Mouse (Mus musculus) CH12.LX (cell line): Measurements from ENCODE around the gene Ovca2. TPM values are rescaled to one million over a fixed set of nuclear protein-coding genes. Genes with fewer than 3 reads are reported as not detected.

ENCODE experiments used
- DNase-seq: peaks from one replicate; pipeline ENCODE4 v3.0.0-alpha.2; 2013; ENCODE audit errors: extremely low read depth
- H3K27ac ChIP-seq: 2 replicates; pipeline ENCODE4 v1.5.1; 2012; ENCODE audit warnings: low read depth, mild to moderate bottlenecking, control low read depth, moderate library complexity; ENCODE audit not compliant: insufficient read depth
- H3K27me3 ChIP-seq: replicated peaks from 2 replicates; pipeline ENCODE3; 2012; ENCODE audit warnings: inconsistent platforms
- H3K36me3 ChIP-seq, 2 experiments: replicated peaks in 1 of 2; 2 replicates each; pipeline versions ENCODE3 to v1.6.1; 2012; ENCODE audit warnings: inconsistent platforms in 1 of 2, low read length in 1 of 2, mild to moderate bottlenecking in 1 of 2, mixed read lengths in 1 of 2, moderate library complexity in 1 of 2; ENCODE audit not compliant: control insufficient read depth in 1 of 2, insufficient read depth in 1 of 2
- H3K4me1 ChIP-seq, 2 experiments: 2 replicates each; pipeline ENCODE4 v1.6.1; 2012; ENCODE audit warnings: inconsistent platforms in 1 of 2, moderate library complexity in 1 of 2; ENCODE audit not compliant: insufficient read depth in 2 of 2, control insufficient read depth in 1 of 2
- H3K4me2 ChIP-seq: 2 replicates; pipeline ENCODE4 v1.6.1; 2012; ENCODE audit warnings: low read depth, mild to moderate bottlenecking, control low read depth; ENCODE audit not compliant: poor library complexity, insufficient read depth, severe bottlenecking
- H3K4me3 ChIP-seq, 3 experiments: fragments of 150-350 bp in 1 of 3; sonication (generic) in 1 of 3; replicated peaks in 1 of 3; 2 replicates each; pipeline versions ENCODE3 to v1.5.1; 2011 to 2012; ENCODE audit warnings: low read depth in 2 of 3, low read length in 2 of 3, mild to moderate bottlenecking in 2 of 3, moderate library complexity in 2 of 3, control low read depth in 1 of 3, improper control_type of control experiment in 1 of 3, inconsistent platforms in 1 of 3, mixed read lengths in 1 of 3; ENCODE audit not compliant: poor library complexity in 1 of 3
- H3K79me2 ChIP-seq: replicated peaks from 2 replicates; pipeline ENCODE4 v1.6.1; 2012; ENCODE audit warnings: mild to moderate bottlenecking, moderate library complexity; ENCODE audit not compliant: control insufficient read depth, poor library complexity, insufficient read depth, severe bottlenecking; ENCODE audit errors: extremely low read depth
- H3K9ac ChIP-seq: 2 replicates; pipeline ENCODE4 v1.6.1; 2012; ENCODE audit warnings: low read depth, mild to moderate bottlenecking, control low read depth, moderate library complexity; ENCODE audit not compliant: insufficient read depth
- H3K9me3 ChIP-seq: replicated peaks from 2 replicates; pipeline ENCODE3; 2012; ENCODE audit warnings: low read length, inconsistent platforms, mixed read lengths
- BHLHE40 ChIP-seq: IDR thresholded peaks from 2 replicates; pipeline ENCODE4 v1.6.1; 2011; ENCODE audit warnings: mild to moderate bottlenecking, low read depth, low read length, improper control_type of control experiment
- CHD1 ChIP-seq: IDR thresholded peaks from 2 replicates; pipeline ENCODE4 v1.6.1; 2012; ENCODE audit warnings: low read depth, low read length, improper control_type of control experiment, inconsistent platforms
- CHD2 ChIP-seq: IDR thresholded peaks from 2 replicates; pipeline ENCODE4 v1.6.1; 2011; ENCODE audit warnings: low read length, improper control_type of control experiment
- CTCF ChIP-seq, 2 experiments: IDR thresholded peaks in 1 of 2; conservative IDR thresholded peaks in 1 of 2; 2 replicates each; pipeline ENCODE4 v1.5.1; 2011 to 2012; ENCODE audit warnings: low read depth in 2 of 2, low read length in 2 of 2, improper control_type of control experiment in 1 of 2, inconsistent platforms in 1 of 2, mild to moderate bottlenecking in 1 of 2, moderate library complexity in 1 of 2
- E2F4 ChIP-seq: IDR thresholded peaks from 2 replicates; pipeline ENCODE4 v1.6.1; 2011; ENCODE audit warnings: low read depth, low read length, improper control_type of control experiment; ENCODE audit not compliant: insufficient replicate concordance
- ELF1 ChIP-seq: IDR thresholded peaks from 2 replicates; pipeline ENCODE4 v1.6.1; 2014; ENCODE audit warnings: low read depth, mild to moderate bottlenecking, inconsistent platforms, low read length, improper control_type of control experiment
- EP300 ChIP-seq: IDR thresholded peaks from 2 replicates; pipeline ENCODE4 v1.6.1; 2011; ENCODE audit warnings: low read length, improper control_type of control experiment
- ETS1 ChIP-seq: conservative IDR thresholded peaks from 2 replicates; pipeline ENCODE4 v1.6.1; 2012; ENCODE audit warnings: low read depth, mild to moderate bottlenecking, inconsistent platforms, low read length, improper control_type of control experiment, moderate library complexity
- GABPA ChIP-seq: IDR thresholded peaks from 2 replicates; pipeline ENCODE4 v1.6.1; 2012; ENCODE audit warnings: low read depth, low read length, improper control_type of control experiment, inconsistent platforms; ENCODE audit not compliant: insufficient replicate concordance
- HCFC1 ChIP-seq: IDR thresholded peaks from 2 replicates; pipeline ENCODE4 v1.6.1; 2012; ENCODE audit warnings: low read depth, mild to moderate bottlenecking, inconsistent platforms, low read length, improper control_type of control experiment
- IRF4 ChIP-seq: IDR thresholded peaks from 2 replicates; pipeline ENCODE4 v1.6.1; 2014; ENCODE audit warnings: low read depth, mild to moderate bottlenecking, inconsistent platforms, low read length, improper control_type of control experiment
- JUN ChIP-seq: IDR thresholded peaks from 2 replicates; pipeline ENCODE4 v1.6.1; 2011; ENCODE audit warnings: low read depth, mild to moderate bottlenecking, low read length, improper control_type of control experiment, moderate library complexity; ENCODE audit not compliant: insufficient read depth
- JUND ChIP-seq: conservative IDR thresholded peaks from 2 replicates; pipeline ENCODE4 v1.6.1; 2011; ENCODE audit warnings: low read depth, low read length, improper control_type of control experiment
- KAT2A ChIP-seq: IDR thresholded peaks from 2 replicates; pipeline ENCODE4 v1.6.1; 2012; ENCODE audit warnings: low read length, improper control_type of control experiment, inconsistent platforms; ENCODE audit not compliant: insufficient replicate concordance
- MAFK ChIP-seq: IDR thresholded peaks from 2 replicates; pipeline ENCODE4 v1.6.1; 2011; ENCODE audit warnings: low read length, improper control_type of control experiment; ENCODE audit not compliant: insufficient replicate concordance
- MAX ChIP-seq: IDR thresholded peaks from 2 replicates; pipeline ENCODE4 v1.6.1; 2011; ENCODE audit warnings: low read length, improper control_type of control experiment
- MAZ ChIP-seq: IDR thresholded peaks from 2 replicates; pipeline ENCODE4 v1.6.1; 2012; ENCODE audit warnings: low read depth, mild to moderate bottlenecking, inconsistent platforms, low read length, improper control_type of control experiment, moderate library complexity
- MEF2A ChIP-seq: IDR thresholded peaks from 2 replicates; pipeline ENCODE4 v1.6.1; 2014; ENCODE audit warnings: low read depth, mild to moderate bottlenecking, inconsistent platforms, low read length, improper control_type of control experiment, borderline replicate concordance
- MXI1 ChIP-seq: IDR thresholded peaks from 2 replicates; pipeline ENCODE4 v1.6.1; 2011; ENCODE audit warnings: mild to moderate bottlenecking, low read depth, low read length, improper control_type of control experiment
- MYC ChIP-seq: IDR thresholded peaks from 2 replicates; pipeline ENCODE4 v1.6.1; 2011; ENCODE audit warnings: low read depth, mild to moderate bottlenecking, improper control_type of control experiment, low read length
- NELFE ChIP-seq: IDR thresholded peaks from 2 replicates; pipeline ENCODE4 v1.6.1; 2011; ENCODE audit warnings: low read depth, low read length, improper control_type of control experiment
- NRF1 ChIP-seq: IDR thresholded peaks from 2 replicates; pipeline ENCODE4 v1.6.1; 2014; ENCODE audit warnings: low read depth, mild to moderate bottlenecking, inconsistent platforms, low read length, improper control_type of control experiment, moderate library complexity
- PAX5 ChIP-seq: IDR thresholded peaks from 2 replicates; pipeline ENCODE4 v1.6.1; 2012; ENCODE audit warnings: low read length, inconsistent platforms, mixed read lengths
- POLR2A ChIP-seq: IDR thresholded peaks from 2 replicates; pipeline ENCODE4 v1.6.1; 2011; ENCODE audit warnings: low read depth, mild to moderate bottlenecking, improper control_type of control experiment, low read length
- POLR2AphosphoS2 ChIP-seq: IDR thresholded peaks from 2 replicates; pipeline ENCODE4 v1.6.1; 2011; ENCODE audit warnings: low read depth, low read length, improper control_type of control experiment
- RAD21 ChIP-seq: IDR thresholded peaks from 2 replicates; pipeline ENCODE4 v1.6.1; 2011; ENCODE audit warnings: low read depth, mild to moderate bottlenecking, low read length, improper control_type of control experiment, moderate library complexity
- RCOR1 ChIP-seq: conservative IDR thresholded peaks from 2 replicates; pipeline ENCODE4 v1.6.1; 2012; ENCODE audit warnings: low read depth, mild to moderate bottlenecking, inconsistent platforms, low read length, improper control_type of control experiment
- SIN3A ChIP-seq: IDR thresholded peaks from 2 replicates; pipeline ENCODE4 v1.6.1; 2012; ENCODE audit warnings: low read length, improper control_type of control experiment, inconsistent platforms
- SMC3 ChIP-seq: IDR thresholded peaks from 2 replicates; pipeline ENCODE4 v1.6.1; 2011; ENCODE audit warnings: low read depth, low read length, improper control_type of control experiment
- TBP ChIP-seq: conservative IDR thresholded peaks from 2 replicates; pipeline ENCODE4 v1.6.1; 2011; ENCODE audit warnings: low read depth, low read length, improper control_type of control experiment
- TCF12 ChIP-seq: IDR thresholded peaks from 2 replicates; pipeline ENCODE4 v1.6.1; 2014; ENCODE audit warnings: low read depth, mild to moderate bottlenecking, inconsistent platforms, low read length, improper control_type of control experiment
- UBTF ChIP-seq: IDR thresholded peaks from 2 replicates; pipeline ENCODE4 v1.6.1; 2012; ENCODE audit warnings: low read depth, mild to moderate bottlenecking, inconsistent platforms, low read length, improper control_type of control experiment, moderate library complexity
- USF1 ChIP-seq: IDR thresholded peaks from 2 replicates; pipeline ENCODE4 v1.6.1; 2014; ENCODE audit warnings: low read depth, mild to moderate bottlenecking, inconsistent platforms, low read length, improper control_type of control experiment
- USF2 ChIP-seq: conservative IDR thresholded peaks from 2 replicates; pipeline ENCODE4 v1.6.1; 2011; ENCODE audit warnings: low read depth, low read length, improper control_type of control experiment
- ZC3H11A ChIP-seq: IDR thresholded peaks from 2 replicates; pipeline ENCODE4 v1.6.1; 2012; ENCODE audit warnings: low read depth, mild to moderate bottlenecking, inconsistent platforms, low read length, improper control_type of control experiment
- ZKSCAN1 ChIP-seq: IDR thresholded peaks from 2 replicates; pipeline ENCODE4 v1.6.1; 2012; ENCODE audit warnings: low read depth, inconsistent platforms, low read length, improper control_type of control experiment, borderline replicate concordance
- ZMIZ1 ChIP-seq: IDR thresholded peaks from 2 replicates; pipeline ENCODE4 v1.6.1; 2012; ENCODE audit warnings: low read depth, mild to moderate bottlenecking, inconsistent platforms, low read length, improper control_type of control experiment
- ZNF384 ChIP-seq: IDR thresholded peaks from 2 replicates; pipeline ENCODE4 v1.6.1; 2012; ENCODE audit warnings: low read depth, low read length, improper control_type of control experiment, inconsistent platforms
- dilution Hi-C: fragments of 300-500 bp; cut with MboI; formaldehyde crosslinking; loops from 2 replicates; pipeline ENCODE4 v1.14.3; 2020; ENCODE audit warnings: low sequenced_read_pairs; ENCODE audit not compliant: extremely low pct_unique_long_range_greater_than_20kb, extremely low pct_ligation_motif_present
- in situ Hi-C: fragments of 300-500 bp; cut with MboI; formaldehyde crosslinking; loops from 3 replicates; pipeline ENCODE4 v1.14.3; 2019; ENCODE audit warnings: low sequenced_read_pairs, low pct_ligation_motif_present, low pct_unique_long_range_greater_than_20kb, mixed read lengths
- polyA plus RNA-seq: library from polyadenylated mRNA; unstranded; fragments of >175 nt; gene quantifications from 2 replicates; pipeline ENCODE4 v1.2.1, GENCODE M21; 2012; ENCODE audit warnings: low read depth; ENCODE audit not compliant: insufficient read length
- total RNA-seq, 2 experiments: library from RNA; depleted of rRNA; stranded (reverse); fragments of 300-350 nt in 1 of 2; fragments of >200 nt in 1 of 2; gene quantifications; 2 replicates each; pipeline ENCODE4 v1.2.3; 2012 to 2014

The Ovca2 gene
- total and polyA plus RNA-seq, 3 experiments, result 20.7 to 86.9 (median 32.1) TPM

GRCm38 (mm10) chr11:75136666-75137398 lies 41.8 kb downstream of the Ovca2 start:
- Histone ChIP-seq H3K9me3 (no peaks in the 10 kb centered on the region), H3K9ac (no peak overlapping the region), H3K79me2 (no peaks in the 10 kb centered on the region), H3K27ac (no peak overlapping the region), H3K4me3 (peak overlapping the region in 1 of 3 experiments; percentile 7), H3K27me3 (no peaks in the 10 kb centered on the region), H3K36me3 (peaks cover 2 to 63% of the 10 kb centered on the region in 2 experiments), H3K4me1 (peaks cover 42 to 73% of the 10 kb centered on the region in 2 experiments), H3K4me2 (peak overlapping the region; percentile 33; the same call in 1 of the 2 replicates)
- in situ Hi-C loops (no loop called here), dilution Hi-C loops (no loop called here)
- no peak for TF ChIP-seq UBTF
- TF ChIP-seq EP300, result peak; percentile 95
- peak; percentile 70 for TF ChIP-seq JUND
- TF ChIP-seq RAD21, result no peak; the same call in 1 of the 2 replicates
- no peak for TF ChIP-seq NELFE
- no peak for TF ChIP-seq E2F4
- no peak for TF ChIP-seq USF2
- TF ChIP-seq SIN3A, result no peak
- peak; percentile 73; the same call in 1 of the 2 replicates for TF ChIP-seq MYC
- TF ChIP-seq ETS1, result peak; percentile 92
- no peak for TF ChIP-seq ZMIZ1
- peak; percentile 92 for TF ChIP-seq IRF4
- TF ChIP-seq JUN, result peak; percentile 72
- TF ChIP-seq HCFC1, result no peak
- no peak for TF ChIP-seq MXI1
- no peak; the same call in 1 of the 2 replicates for TF ChIP-seq RCOR1
- no peak for TF ChIP-seq NRF1
- no peak for TF ChIP-seq SMC3
- TF ChIP-seq MAFK, result peak; percentile 64; the same call in 1 of the 2 replicates
- TF ChIP-seq TCF12, result peak; percentile 88
- TF ChIP-seq POLR2A, result no peak
- no peak for TF ChIP-seq ZNF384
- TF ChIP-seq MAX, result peak; percentile 29; the same call in 1 of the 2 replicates
- no peak for TF ChIP-seq ELF1
- no peak for TF ChIP-seq MAZ
- no peak for TF ChIP-seq GABPA
- peak; percentile 10; the same call in 1 of the 2 replicates for TF ChIP-seq USF1
- no peak for TF ChIP-seq KAT2A
- TF ChIP-seq ZKSCAN1, result no peak
- TF ChIP-seq POLR2AphosphoS2, result no peak
- TF ChIP-seq TBP, result 0 out of 2 replicates have a peak, but pooled peaks have one; percentile 31
- no peak for TF ChIP-seq CHD1
- TF ChIP-seq BHLHE40, result peak; percentile 98
- TF ChIP-seq ZC3H11A, result no peak
- peak; percentile 81 for TF ChIP-seq CHD2
- TF ChIP-seq CTCF (conservative IDR thresholded peaks at IDR 0.05 in 1 of 2, IDR thresholded peaks at IDR 0.05 in 1 of 2; ENCODE audit: low read depth in 2 of 2, low read length in 2 of 2), result no peak
- peak; percentile 95 for TF ChIP-seq MEF2A
- TF ChIP-seq PAX5, result no peak
- peak; percentile 90 for DNase-seq
